Mouse (Mus musculus) colon, adult 2 months (tissue): ENCODE data around the gene Ofcc1. TPM values are rescaled to one million over a fixed set of nuclear protein-coding genes. Genes with fewer than 3 reads are reported as not detected.

Source experiments
- polyA plus RNA-seq: library from polyadenylated mRNA; depleted of rRNA; stranded (reverse); fragments of >200 nt; gene quantifications from 2 replicates; pipeline ENCODE4 v1.2.3, GENCODE M21; 2012; rRNA removed

Ofcc1 gene
- polyA plus RNA-seq = not detected in 2 replicates

GRCm38 (mm10) chr13:40361288-40361687 lies at the start of gene Ofcc1:
Gene Ofcc1 (minus strand): TSS chr13:40361450.

